Mouse (Mus musculus) adrenal gland, adult (tissue): ENCODE measurements at regions not wholly inside any gene's neighbourhood (a gene's known extent, or its start where the extent isn't known, plus 50 kb on each side); places are given as distances from the start of the nearest gene placed in this dataset.

Source experiments
- DNase-seq, 2 experiments: peaks; one replicate each; pipeline ENCODE4 v3.0.0; 2022 to 2023; ENCODE audit warnings: low spot score in 1 of 2; ENCODE audit not compliant: inconsistent age in 2 of 2

DNA sequence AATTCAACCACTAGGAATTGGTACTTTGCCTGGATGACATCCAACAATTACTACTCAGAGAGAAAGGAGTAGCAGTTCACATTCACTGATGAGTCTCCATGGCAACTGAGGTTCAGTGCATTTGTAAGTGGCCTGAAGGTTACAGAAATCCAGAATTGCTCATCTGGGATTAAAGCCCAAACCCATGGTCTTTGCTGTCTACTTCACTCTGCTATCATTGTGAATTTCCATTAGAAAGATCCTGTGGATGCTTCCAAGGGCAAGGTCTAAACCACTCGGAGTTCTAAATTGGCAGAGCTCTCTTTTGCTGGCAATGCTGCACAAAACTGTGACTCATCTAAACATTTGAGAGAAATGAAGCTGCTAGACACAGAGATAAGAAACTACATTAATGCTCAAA, 319.9 kb upstream of the Tbl1x start:
- peak; percentile 47 to 79 for DNase-seq

DNA sequence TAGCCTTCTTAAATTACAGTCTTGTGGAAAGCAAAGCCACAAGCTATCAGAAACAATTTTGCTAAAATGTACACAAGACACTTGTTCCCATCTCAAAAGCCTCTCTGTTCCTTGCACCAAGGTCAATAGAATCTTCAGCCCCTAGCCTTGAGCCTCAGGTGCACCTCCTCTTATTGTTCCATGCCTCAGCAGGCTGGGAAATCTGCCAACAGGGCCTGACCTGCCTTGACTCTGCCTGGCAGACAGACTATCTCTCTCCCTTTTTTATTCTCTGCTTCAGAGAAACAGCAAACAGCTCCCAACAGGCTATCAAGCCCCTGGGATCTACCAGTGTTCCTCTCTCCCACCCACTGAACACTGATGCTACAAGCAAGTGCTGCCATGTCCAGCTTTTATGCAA, 302.1 kb upstream of the Tbl1x start:
- peak; percentile 68 to 81 for DNase-seq

DNA sequence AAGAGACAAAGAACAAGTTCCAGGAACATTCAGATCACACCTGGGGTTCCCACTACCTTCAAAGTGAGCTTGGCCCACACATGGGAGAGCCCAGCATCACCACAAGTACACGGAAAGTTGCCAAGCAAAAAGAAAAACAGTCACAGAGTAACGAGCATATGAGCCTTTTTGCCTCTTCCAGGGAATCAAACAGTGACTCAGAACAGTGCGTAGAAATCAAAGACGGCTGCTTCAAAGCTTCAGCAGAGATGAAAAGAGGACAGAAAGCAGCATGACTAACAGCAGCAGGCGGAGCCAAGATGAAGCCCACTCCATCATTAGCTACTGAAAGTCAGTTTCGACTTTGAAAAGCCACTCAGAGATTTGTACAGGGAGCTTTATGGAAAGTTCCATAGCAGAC, 291.5 kb upstream of the Tbl1x start:
- DNase-seq = peak; percentile 57 to 75
